Mouse (Mus musculus): ENCODE measurements around the gene Olfr693.

- TF ChIP-seq CTCF (IDR thresholded peaks at IDR 0.05; ENCODE audit: control insufficient read depth, insufficient read depth, insufficient read length): no peak
- TF ChIP-seq MYOD1 (IDR thresholded peaks at IDR 0.05; ENCODE audit: control insufficient read depth, insufficient read length, low read depth): no peak
- no peak for TF ChIP-seq USF1 (IDR thresholded peaks at IDR 0.05; ENCODE audit: low read depth)
- TF ChIP-seq CEBPB (IDR thresholded peaks at IDR 0.05; ENCODE audit: low read depth): no peak
- no peak for TF ChIP-seq MYOG (IDR thresholded peaks at IDR 0.05; ENCODE audit: control insufficient read depth, extremely low read depth, insufficient read length)
- no peak for TF ChIP-seq MAX (IDR thresholded peaks at IDR 0.05)
These were observed 28.6 kb downstream of the Olfr693 start for GRCm38 (mm10) chr7:106651555-106652343.

Data from C2C12 (cell line).